Mouse (Mus musculus) retina, embryonic 14.5 days (tissue): ENCODE measurements around the gene Tbc1d21.
A peak's percentile ranks its signal among the peaks of the same experiment; 100 is the strongest.

Source experiments
- DNase-seq: peaks from one replicate; pipeline ENCODE4 v3.0.0-alpha.2; 2015; ENCODE audit warnings: low spot score

Gene Tbc1d21

DNA sequence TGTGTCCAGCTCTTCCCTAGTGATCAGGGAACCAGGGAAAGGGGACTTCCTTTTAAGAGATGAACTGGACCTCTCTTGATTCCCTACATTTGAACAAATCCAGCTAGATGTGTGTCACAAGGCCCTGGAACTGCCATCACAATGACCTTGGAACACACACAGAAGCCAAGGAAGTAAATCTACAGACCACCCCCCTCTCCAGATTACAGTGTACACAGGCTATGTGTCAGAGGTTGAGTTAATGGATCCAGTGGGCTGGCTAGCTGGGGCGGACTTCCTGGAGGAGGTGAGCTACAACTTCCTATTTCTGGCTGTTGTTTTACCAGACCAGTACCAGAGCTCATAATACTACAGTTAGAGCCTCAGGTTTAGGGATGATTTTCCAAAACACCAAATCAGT lies at the start of gene Tbc1d21:
Gene Tbc1d21 (minus strand): TSS at position 101 of the 400 bp plus-strand sequence.
- no peak for DNase-seq

DNA sequence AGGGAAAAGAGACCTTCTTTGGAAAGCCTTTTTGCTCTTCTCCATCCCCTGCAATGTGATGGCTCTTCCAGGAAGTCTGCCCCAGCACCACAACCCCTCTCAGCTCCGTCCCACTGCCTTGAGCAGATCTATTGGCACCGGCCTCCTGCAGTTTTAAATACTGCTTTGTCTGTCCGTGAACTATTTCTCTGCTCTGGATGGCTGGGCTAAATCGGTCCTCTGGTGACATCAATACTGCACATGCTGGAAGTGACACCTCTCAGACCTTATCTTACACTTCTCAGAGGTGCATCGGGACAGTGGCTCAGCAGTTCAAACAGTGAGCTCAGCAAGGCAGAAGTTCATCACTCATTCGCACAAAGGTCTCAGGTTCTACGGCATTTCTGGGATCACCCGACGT lies 41.3 kb upstream of the Tbc1d21 start:
- no peak for DNase-seq

DNA sequence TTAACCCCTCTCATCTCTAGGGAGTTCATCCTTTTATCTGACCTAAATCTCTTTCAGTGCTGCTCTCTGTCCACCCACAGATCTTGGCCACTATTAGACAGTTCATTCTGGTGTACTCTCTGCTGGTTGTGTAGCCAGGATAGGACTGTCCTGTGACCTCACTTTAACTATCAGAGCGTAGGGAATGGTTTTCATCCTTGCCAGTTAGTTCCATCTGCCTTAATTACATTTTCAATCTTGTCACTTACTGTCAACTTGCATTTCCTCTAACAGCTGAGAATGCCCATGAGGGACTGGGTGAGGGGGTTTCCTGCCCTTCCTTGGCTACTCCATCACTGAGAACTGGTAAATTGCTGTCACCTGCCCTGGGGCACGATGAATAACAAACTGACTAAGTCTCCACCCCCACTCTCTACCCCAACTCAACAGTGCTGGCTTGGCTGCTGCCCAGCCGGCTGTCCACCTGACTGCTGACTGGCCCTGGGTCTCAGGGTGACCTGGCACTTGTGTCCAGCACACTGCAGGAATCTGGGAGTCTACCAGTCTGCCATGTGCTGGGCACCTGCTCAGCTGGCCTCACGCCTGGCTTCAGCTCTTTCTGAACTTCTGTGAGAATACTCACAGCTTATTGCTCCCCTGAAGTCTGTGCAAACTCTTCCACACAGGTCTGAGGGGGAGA lies 39.9 kb upstream of the Tbc1d21 start:
- peak; percentile 43 for DNase-seq

DNA sequence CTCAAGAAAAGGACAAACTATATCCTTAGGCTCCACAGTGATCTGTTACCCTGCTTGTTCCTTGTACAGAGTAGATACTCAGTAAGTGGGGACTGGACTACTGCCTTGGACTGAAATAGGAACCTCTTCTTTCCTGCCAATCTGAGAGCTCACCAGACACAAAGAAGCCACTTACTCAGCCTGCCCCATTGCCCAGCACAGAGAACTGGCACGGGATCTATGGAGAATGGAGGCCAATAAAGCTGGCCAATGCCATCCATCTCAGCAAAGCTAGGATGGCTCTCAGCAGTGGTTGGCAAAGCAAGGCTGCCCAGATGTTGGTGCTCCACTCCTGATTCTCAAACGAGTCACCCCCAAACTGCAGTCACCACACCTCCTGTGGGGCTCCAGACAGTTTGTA lies 39.0 kb upstream of the Tbc1d21 start:
- no peak for DNase-seq

DNA sequence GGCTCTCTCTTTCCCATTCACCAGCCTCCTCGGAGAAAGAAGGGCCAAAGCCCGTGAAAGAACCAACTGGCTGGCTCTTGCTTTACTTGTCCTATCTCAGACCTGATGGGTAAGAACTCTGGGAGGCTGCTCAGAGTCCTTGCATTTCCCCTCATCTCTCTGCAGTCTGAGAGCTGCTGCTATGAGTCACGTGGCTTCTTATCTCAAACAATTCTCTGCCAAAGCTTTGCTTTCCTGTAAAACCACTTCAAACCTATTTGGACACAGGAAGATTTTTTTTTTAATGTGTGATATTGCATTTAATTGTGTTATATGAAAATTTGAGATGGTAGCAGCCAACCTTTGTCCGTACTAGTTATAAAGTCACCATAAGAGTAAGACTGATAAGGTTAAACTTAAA lies 34.2 kb upstream of the Tbc1d21 start:
- no peak for DNase-seq

DNA sequence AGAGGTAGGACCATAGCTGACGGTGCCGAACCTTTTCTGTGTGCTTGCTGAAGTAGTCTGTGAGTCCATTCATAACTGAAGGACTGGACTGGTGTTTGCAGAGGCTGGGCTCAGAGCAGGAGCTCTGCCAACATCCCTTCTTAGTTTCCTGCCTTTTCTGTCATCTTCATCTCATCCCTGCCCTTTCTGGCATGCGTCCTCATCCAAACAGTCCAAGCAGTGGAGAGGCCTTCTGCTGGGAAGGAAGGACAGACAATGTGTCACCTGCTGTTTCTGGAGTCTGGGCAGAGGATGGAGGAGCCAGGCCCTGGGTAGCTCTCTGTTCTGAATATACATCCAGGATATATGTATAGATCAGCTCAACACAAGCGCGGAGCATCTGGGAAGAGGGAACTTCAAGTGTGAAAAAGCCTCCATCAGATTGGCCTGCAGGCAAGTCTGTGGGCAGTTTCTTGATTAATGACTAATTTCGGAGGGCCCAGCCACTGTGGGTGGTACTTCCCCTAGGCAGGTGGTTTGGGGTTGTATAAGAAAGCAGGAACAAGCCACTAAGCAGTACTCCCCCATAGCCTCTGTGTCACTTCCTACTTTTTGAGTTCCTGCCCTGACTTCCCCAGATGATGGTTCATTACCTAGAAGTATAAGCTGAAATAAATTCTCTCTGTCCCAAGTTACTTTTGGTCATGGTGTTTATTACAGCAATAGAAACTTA lies 31.3 kb upstream of the Tbc1d21 start:
- no peak for DNase-seq

DNA sequence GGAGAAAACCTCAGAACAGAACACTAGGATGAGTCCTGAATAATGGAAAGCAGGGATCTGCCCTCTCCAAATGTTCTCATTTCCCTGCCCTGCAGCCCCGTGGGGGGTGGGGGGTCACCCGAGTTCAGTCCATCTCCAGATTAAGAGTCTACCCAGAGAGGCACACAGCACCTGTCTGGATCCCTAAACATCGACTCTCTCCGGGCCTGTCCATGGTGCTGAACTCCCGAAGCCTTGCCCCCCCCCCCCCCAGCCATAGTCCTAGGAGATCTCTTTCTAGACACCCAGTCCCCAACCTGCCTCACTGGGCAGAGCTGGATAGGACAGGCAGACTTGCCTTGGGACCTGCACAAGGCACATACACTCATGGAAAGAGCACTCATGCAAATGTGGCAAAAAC lies 29.4 kb upstream of the Tbc1d21 start:
- DNase-seq, result no peak

DNA sequence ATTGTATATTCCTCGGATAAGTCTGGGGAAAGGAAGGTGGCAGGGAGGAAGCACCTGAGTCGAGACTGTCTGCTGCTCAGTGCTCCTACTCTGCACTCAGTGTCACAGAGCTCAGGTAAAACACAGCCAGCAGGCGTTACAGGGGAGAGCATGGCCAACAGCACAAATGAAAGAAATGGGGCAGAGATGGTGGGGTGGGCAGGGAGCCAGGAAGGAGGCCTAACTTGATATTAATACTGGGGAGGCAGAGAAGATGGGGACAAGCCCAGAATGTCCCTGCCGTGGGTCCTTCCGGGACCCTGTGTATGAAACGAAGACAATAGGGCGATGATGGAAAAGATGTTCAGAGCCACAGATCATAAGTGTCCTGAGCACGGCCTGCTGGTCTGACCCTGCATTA lies 24.4 kb upstream of the Tbc1d21 start:
- no peak for DNase-seq

DNA sequence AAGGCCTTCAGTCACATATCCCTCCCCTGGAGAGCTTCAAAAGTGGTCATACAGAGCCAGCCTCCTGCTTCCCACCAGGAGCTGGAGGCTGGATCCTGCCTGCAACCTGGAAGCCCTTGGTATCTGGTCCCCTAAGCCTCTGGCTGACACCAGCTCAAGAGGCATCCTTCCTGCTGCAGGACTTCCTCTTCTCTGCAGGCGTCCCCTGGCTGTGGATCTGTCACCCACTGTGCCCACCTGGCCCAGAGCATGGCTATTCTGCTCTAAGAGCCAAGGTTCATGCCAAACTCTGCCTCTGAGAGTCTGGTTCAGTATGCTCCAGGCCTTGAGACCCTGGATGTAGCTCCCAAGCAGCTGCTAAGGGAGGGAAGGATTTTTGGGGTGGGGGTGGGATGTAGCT lies 23.6 kb upstream of the Tbc1d21 start:
- no peak for DNase-seq

DNA sequence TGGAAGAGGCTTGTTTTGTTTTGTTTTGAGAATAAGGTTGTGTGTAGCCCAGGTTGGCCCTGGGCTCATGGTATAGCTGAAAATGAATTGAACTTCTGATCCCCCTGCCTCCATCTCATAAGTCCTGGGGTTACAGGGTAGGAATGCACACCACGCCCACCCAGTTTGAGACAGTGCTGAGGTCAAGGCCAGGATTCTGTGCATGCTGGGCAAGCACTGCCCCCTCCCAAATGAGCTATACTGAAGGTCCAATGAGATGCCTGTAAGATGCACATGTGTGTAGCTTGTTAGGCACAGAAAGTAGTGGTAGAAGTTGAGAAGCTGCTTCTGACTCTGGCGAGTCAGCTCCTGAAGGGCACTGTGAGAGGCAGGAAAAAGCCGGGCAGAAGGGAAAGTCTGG lies 18.1 kb upstream of the Tbc1d21 start:
- DNase-seq, result no peak

DNA sequence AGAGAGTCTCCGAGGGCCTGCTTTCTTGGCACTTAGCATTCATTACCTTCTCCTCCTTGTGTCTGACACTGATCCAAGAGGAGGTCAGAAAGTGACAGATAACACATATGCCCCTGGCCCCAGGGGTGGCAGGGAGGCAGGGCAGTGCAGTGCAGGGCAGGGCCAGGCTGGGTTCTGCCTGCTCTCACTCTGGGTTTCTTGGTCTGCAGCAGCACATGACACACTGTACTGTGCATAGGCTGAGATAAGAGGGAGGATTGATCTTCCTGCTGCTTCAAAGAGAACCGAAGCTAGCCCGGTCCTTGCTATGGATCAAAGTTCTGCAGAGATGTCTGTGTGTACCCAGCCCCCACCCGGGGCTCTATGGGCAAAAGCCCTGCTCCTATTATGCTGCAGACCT lies 8.6 kb upstream of the Tbc1d21 start:
- DNase-seq, result no peak

DNA sequence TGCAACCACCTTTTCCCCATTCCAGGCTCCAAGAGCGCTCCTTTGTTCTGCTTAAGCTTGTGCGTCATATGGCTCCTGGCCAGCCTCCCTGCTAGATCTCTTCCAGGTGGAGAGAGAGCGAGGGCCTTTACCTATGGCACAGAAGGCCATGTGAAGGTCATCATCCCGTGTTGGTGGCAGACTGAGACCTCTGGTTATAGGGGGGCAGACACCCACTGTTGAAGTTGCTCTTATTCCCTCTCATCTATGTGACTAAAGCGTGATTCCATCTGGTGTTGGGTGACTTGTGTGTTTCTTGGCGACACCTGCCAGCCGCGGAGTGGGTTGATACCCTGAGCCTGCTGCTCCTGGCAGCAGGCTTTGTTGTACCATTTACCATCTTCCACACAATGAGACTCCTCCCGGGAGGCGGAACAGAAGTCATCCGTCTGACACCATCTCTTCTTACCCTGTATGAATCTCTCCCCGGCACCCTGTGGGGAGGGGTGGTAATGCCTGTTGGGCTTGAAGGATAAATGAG lies 3.7 kb upstream of the Tbc1d21 start:
- DNase-seq, result no peak

DNA sequence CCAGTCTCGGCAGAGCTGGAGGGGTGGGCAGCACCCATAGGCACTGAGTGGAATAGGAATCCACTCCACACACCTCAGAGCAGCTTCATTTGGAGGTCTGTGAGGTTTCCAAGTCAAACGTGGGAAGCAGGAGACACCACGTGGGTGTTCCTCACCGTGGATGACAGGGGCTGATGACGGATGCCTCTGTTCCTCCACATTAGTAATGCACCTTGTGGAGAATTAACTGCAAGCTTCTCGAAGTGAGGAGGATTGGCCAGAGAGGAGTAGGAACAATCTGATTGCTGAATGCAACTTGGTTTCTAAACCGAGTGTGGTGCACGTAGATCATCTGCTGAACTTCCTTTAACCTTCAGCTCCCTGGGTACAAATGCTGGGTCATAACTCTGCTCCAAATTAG lies 1.7 kb upstream of the Tbc1d21 start:
- no peak for DNase-seq

DNA sequence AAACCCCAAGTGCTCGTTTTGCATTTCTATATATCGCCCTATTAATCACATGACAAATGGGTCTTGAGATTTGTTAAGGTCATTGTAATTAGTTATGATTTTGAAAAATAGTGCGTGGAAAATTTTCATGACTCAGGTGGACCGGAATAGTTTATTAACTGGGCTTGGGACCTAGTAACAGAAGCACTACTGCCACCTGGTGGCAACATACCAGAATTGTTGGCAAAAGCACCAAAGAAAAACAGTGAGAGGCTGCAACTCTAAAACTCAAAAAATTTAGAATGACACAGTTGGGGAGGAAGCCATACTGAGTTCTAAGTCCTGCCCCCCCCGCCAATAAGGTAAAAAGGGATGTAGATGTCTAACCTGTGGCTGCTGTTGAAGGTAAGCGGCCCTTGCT lies 611 bp downstream of the Tbc1d21 start:
- peak; percentile 65 for DNase-seq

DNA sequence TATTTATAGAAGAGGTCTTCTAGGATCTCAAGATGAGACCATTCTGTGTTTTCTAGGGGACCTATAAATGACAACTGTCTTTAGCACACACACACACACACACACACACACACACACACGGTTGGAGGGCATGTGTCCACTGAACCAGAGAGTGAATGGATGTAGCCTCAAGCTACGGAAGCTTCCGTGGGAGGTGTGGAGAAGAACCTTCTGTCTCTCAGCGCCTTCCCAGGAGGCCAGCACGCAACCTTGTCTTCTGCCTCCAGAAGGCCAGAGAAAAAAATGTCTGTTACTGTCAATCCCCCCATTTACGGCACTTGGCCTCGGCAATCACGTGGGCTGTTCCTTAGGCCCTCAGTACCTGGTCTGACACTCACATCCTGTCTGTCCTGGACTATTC lies 5.9 kb downstream of the Tbc1d21 start:
- no peak for DNase-seq

DNA sequence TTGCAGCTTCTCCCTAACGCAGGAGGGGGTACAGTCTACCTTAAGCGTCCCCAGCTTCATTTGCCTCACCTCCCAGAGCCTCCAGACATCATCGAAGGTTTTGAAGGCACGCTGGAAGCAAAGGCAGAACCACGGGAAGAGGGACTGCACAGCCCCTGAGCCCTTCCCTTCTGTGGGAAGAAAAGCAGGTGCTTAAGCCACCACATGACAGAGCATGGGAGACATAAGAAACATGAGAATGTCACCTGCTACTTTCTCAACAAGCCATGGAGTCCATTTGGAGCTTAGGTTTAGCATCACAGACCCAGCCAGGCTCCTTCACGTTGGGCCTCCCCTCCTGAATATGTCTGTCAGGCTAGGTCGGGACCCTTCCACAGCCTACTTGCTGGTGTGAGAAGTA lies 8.3 kb downstream of the Tbc1d21 start:
- no peak for DNase-seq

DNA sequence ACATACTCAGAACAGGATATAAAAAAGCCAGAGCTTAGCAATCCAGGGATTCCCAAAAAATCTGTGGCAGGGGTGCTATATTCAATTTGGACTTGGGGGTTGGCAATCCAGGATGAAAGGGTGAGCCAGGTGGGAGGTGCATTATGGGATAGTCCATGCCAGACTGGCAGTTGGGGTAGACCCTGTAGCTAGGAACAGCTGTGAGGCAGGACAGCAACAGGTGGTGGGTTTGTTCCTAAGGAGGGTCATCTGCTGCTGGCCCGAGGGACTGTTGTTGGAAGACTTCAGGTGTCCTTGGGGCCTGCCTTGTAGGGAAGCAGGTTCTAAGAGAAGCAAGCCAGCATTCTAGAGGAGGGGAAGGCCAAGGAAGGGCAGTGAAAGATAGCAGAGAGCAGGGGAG lies 8.9 kb downstream of the Tbc1d21 start:
- DNase-seq, result no peak

DNA sequence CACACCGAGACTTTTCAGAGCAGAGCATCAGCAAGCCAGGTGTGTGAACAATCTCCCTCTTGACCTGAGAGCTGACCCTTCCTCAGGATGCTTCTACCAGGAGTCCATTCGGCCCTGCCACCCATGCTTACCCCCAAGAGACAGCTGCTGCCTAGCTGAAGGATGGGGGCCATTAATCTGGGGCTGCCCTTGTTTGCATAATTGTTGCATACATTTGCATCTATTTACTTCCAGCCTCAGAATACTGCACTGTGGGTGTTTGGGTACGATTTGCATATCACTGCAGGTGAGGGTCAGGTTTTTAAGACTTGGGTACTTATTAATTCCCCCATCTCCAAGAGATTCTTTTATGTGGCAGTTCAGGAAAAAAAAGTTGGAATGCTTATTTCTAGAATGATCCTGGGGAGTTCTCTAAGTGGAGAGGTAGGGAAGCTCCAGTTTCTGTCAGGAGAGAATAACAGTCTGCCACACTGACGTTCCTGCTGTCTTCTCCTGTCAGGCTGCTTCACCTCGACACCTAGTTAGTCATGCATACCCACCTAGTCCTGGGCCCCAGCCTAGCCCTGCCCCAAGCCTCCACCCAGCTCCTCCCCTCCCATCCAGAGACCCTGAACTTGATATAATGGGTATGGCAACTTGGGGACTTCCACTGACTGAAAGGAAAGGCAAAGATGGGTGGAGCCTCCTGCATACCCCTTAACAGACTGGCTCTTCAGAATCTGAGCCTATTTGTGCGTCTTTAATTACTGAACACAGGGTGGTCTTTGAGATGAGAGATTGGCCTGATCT lies 14.8 kb downstream of the Tbc1d21 start:
- DNase-seq, result no peak

DNA sequence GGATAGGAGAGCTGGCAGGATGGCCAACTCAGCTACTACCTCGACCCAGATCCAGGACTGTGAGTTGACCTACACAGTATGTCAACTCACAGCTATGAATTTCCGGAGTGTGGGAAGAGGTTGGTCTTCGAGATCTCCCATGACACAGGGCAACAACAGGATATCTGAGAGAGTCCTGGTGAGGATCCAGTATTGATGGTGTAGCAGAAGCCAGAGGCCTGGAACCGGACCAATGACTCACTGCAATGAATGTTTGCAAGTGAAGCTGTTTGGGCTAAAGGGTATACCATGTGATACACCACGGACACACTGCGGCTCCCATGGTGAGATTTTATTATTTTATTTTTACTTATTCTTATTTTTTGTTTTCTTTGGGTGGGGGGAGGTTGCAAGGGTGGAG lies 15.6 kb downstream of the Tbc1d21 start:
- no peak for DNase-seq

DNA sequence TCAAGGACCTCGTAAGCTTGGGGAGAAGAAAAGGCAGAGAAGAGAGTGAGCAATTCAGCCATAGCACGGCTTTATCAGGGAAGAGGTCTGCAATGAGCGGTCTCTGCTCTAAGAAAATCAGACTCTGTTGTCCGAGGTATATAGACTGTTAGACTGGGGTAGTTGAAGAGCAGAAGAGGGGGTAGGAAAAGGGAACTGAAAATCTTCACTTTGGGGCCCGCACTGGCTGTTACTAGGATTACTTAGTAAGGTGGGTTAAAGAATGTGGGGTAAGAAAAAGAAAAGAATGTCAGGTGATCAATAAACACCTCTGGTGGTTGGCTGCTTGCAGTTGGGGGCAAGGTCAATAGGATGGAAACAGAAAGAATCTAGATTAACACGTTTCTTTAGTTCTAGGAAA lies 17.0 kb downstream of the Tbc1d21 start:
- no peak for DNase-seq

DNA sequence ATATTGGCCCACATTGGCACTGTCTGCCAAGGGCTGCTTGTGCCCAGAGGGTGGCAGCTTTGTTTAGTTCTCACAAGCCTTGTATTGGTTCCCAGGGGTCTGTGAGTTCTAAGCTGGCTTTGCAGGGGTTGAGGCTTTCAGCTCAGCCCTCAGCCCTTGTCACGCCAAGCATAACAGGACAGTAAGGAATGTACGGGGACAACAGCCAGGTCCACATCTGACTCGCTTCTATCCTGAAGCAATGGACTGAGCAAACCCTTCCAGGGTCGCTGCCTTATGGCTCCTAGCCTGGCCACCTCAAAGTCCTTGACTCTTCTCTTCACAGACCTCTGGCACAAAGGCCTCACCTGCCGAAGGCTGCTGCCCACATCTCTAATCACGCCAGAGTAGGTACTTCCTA lies 22.5 kb downstream of the Tbc1d21 start:
- no peak for DNase-seq

DNA sequence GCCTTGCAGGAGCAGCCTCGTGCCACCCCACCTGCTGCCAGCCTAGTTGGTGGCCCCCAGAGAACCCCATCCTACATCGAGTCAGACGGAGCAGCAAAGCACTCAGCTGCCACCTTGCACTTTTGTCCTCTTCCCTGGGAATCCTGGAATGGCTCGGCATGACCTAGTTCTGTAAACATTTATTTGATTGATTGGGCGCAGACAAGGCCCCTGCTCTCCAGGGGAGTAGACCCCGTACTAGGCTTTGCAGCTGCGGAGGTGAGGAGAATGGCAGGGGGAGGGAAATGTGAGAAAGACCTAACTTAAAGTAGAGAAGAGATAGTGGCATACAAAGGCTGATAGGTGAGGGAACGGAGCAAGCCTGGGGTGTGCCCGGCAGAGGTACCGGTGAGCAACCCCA lies 23.8 kb downstream of the Tbc1d21 start:
- DNase-seq, result peak; percentile 81

DNA sequence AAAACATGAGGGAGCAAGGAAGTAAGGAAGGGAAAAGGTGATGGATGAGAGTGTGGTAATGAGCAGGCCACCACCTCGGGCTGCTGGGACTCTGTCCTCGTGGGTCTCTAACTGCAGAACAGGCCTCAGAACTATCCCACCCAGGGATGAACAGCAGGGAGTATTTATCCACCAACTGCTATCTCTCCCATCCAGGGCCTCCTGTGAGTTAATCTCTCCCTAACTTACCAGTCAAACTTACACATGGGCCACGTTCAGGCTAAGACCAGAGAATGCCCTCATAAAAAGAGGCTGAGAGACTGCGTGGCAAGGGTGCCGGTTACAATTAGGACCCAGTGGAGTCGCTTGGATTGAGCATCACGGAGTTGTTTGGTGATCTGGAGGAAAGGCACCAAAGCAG lies 24.3 kb downstream of the Tbc1d21 start:
- DNase-seq, result no peak
